Mouse (Mus musculus): ENCODE data around the gene Cd53. TPM values are rescaled to one million over a fixed set of nuclear protein-coding genes. Genes with fewer than 3 reads are reported as not detected.

Cd53 gene
- total RNA-seq (2015) (586 and 665 TPM in 2 replicates), total RNA-seq (2017) (642 and 690 TPM in 2 replicates)

DNA sequence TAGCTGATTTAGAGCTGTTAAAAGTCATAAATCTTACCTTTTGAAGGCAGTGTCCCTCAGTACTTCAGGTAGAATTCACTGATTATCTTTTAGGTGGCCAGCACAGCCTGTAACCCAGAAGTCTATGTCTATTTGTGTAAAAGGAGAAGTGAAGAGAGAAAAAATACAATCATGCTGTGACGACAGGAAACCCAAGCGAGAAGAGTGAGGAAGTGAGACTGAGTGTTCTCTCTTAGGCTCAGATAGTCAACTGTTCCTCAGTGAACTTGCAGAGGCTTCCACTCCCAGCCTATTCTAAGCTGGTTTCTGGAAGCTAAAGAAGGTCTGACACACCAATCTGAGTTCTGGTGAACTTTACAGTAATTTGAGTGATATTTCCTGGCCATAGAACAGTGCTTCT lies at the start of gene Cd53:
Cd53 (minus strand) TSS at position 220 of the 400 bp plus-strand sequence.
- peak; percentile 65 for ATAC-seq (ENCODE audit: poor library complexity, severe bottlenecking)

DNA sequence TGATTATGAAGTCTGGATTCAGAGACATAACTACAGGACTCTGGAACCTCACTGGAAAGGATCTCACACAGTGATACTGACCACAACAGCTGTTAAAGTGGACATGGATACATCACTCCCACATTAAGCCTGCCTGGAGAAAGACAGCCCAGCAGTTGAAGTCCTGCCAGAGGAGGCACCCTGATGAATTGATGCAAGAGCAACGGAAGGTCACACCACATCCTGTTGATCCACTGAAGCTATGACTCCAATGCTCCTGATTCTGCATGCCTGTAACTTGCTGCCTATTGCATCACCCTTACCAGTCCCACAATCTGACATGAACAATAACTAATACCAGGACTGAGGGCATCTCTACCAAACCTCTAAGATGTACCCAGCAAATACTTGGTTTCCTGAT lies 42.2 kb upstream of the Cd53 start:
- ATAC-seq (ENCODE audit: poor library complexity, severe bottlenecking) = peak; percentile 97

GRCm38 (mm10) chr3:106826187-106826586 lies 36.2 kb upstream of the Cd53 start, which contains the start of gene Olfr266:
Gene Olfr266, minus strand, starts transcription at chr3:106826287.
- ATAC-seq (ENCODE audit: poor library complexity, severe bottlenecking) = no peak

DNA sequence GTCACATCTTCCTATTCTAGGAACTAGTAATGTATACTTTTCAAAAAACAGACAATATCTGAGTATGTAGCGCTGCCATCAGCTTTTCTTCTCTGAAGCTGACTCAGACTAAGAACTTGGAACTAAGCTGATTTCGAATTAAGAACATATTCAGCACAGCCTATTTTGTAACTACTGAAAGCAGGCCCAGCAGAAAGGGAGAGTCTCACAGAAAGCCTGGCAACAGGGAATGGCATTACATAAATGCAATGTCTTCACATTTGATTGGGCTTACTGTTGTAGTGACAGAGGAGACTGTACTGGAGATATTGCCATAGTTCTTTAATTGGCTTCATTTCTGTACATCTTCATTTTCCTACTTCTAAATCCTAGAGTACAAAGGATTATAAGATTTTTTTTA lies 27.7 kb upstream of the Cd53 start:
- no peak for ATAC-seq (ENCODE audit: poor library complexity, severe bottlenecking)

DNA sequence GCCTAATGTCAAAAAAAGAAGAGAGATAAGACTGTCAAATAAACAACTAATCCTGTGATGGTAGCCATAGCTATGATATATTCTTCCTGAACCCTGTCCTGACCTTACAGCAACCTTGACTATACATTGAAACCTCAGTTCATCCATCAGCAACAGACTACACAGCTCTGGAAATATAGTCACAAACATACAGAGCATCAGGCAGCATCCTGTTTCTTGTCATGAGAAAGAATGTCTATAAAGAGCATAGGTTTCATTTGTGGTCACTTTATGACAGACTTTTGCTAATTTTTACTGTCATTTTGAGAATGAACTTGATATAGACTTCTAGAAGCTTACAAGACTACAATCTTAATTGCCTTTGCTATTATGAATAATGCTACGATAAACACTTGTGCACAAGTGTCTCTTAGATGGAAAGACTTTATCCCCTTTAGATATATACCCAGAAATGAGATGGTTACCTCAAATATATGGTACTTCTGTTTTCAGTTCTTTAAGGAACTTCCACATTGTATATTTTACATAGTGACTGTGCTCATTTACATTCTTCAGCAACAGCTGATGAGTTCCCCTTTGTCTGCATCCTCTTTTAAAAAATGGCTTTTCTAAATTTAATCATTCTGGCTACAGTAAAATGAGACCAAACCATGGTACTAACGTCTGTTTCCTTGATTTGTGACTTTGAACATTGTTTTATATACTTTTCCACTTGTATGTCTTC lies 19.2 kb upstream of the Cd53 start:
- ATAC-seq (ENCODE audit: poor library complexity, severe bottlenecking) = peak; percentile 99

DNA sequence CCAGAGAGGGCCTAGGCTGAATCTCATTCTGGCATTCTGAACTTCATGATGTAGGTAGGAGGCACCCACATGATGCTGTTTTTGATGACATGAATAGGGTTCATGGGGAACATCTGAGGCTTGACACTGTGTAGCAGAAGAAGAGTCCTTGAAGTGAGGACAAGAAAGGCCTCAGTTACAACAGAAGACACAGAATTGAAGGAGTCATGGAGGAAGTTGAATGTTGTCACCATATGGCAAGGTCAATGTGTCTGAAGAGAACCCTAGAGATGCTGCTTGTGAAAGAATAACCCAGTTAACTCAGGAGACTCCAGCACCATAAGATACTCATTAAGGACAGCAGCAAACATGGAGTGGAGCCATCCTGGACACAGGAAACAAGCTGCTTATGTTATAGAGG lies 8.1 kb upstream of the Cd53 start:
- ATAC-seq (ENCODE audit: poor library complexity, severe bottlenecking) = peak; percentile 92

DNA sequence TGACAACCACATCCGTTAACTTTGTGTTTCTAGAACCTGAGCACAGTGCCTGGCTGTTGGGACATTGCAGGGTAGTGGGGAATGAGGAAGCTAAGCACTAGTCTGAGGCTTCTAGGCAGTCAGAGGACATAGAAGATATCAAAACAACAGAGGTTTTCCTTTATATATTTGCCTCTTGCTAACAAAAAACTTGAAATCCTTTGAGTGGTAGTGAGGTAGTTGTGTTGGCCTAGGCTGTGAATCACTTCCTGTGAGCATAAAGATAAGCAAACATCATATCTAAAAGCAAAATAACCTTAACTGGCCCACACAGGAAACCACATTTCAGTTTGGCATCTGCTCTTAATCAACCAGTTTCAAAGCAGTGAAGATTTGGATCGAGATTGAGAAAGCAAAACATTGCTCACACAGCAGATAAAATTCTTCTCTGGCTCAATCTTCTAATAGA lies 1.5 kb downstream of the Cd53 start:
- ATAC-seq (ENCODE audit: poor library complexity, severe bottlenecking) = peak; percentile 48

DNA sequence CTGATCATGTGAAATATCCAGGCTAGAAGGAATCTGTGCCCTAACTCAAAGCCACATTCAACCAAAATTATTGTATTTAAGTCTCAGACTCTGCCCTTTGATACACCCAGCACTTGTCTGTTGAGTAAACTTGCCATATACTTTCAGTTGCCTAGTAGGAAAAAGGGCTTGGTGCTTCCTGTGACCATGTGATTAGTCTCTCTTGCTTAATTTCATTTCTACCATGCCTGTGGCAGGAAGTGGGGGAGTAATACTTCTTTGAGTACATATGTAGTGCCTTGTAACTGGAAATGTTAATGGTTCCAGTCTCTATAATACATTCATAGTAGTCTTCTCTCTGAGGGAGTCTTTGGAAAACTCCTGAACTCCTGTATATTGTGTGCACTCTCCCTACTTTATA lies 2.0 kb downstream of the Cd53 start:
- peak; percentile 56 for ATAC-seq (ENCODE audit: poor library complexity, severe bottlenecking)

- ATAC-seq (ENCODE audit: poor library complexity, severe bottlenecking) = peak; percentile 41
These were observed 4.8 kb downstream of the Cd53 start for GRCm38 (mm10) chr3:106785130-106785529.

GRCm38 (mm10) chr3:106771834-106772233 lies 18.1 kb downstream of the Cd53 start:
- ATAC-seq (ENCODE audit: poor library complexity, severe bottlenecking) = peak; percentile 47; the same call in 1 of the 2 replicates

DNA sequence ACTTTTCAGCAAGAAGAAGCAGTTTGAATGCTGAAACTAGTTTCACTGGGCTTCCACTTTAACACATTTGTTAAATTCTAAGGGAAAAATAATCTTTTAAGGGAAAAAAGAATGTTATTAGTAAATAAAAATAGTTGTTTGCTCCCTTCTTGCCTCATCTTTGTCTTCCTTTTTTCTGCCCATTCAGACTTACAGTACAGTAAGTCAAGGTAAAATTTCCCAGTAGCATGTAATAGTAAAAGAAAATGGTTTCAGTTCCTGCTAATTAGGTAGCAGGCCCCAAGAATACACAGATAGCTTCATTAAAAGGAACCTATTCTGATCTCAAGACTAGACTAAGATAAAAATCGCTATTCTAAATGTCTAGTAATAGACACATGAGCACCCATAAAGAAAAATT lies 34.1 kb downstream of the Cd53 start:
- ATAC-seq (ENCODE audit: poor library complexity, severe bottlenecking) = no peak

GRCm38 (mm10) chr3:106722028-106722945 lies 67.7 kb downstream of the Cd53 start:
- peak; percentile 77 for ATAC-seq (ENCODE audit: poor library complexity, severe bottlenecking)

GRCm38 (mm10) chr3:106721397-106722027 lies 68.4 kb downstream of the Cd53 start:
- ATAC-seq (ENCODE audit: poor library complexity, severe bottlenecking) = peak; percentile 86

Other genes starting within 250 kb of the Cd53 start
- 78.6 and 107 TPM in 2 replicates for gene Dram2, start 242.4 kb downstream of the Cd53 start, total RNA-seq (2015)
- gene Dram2, start 242.4 kb downstream of the Cd53 start, total RNA-seq (2017) = 72.5 and 94.8 TPM in 2 replicates
- gene Cept1, start 242.3 kb downstream of the Cd53 start, total RNA-seq (2015) = 69.6 and 74.0 TPM in 2 replicates
- gene Cept1, start 242.3 kb downstream of the Cd53 start, total RNA-seq (2017) = 104 and 122 TPM in 2 replicates
- gene Lrif1, start 105.2 kb downstream of the Cd53 start, total RNA-seq (2015) = 45.2 and 45.5 TPM in 2 replicates
- gene Lrif1, start 105.2 kb downstream of the Cd53 start, total RNA-seq (2017) = 30.4 and 42.1 TPM in 2 replicates
- gene Olfr266, start 36.1 kb upstream of the Cd53 start, total RNA-seq (2015) = not detected in 2 replicates
- not detected in 2 replicates for gene Olfr266, start 36.1 kb upstream of the Cd53 start, total RNA-seq (2017)
- 13.3 and 17.4 TPM in 2 replicates for gene Kcna3, start 246.0 kb upstream of the Cd53 start, total RNA-seq (2015)
- gene Kcna3, start 246.0 kb upstream of the Cd53 start, total RNA-seq (2017) = 5.6 and 6.9 TPM in 2 replicates